Mouse (Mus musculus): ENCODE results near the gene Gm10392. TPM values are rescaled to one million over a fixed set of nuclear protein-coding genes. Genes with fewer than 3 reads are reported as not detected.
A peak's percentile ranks its signal among the peaks of the same experiment; 100 is the strongest.

The Gm10392 gene
- polyA plus RNA-seq, 1 experiment from 2014 or later: 0.07 TPM

GRCm38 (mm10) chr11:77501392-77501791, 17.6 kb downstream of the Gm10392 start:
- Histone ChIP-seq H3K27me3 (ENCODE audit: control insufficient read depth, insufficient read depth, low read length) (no peaks in the 10 kb centered on the region), H3K4me2 (replicated peaks; ENCODE audit: low read depth) (no peak overlapping the region), H3K4me3 (ENCODE audit: low read depth, low read length) (no peak overlapping the region), H3K9ac (ENCODE audit: low read length) (no peak overlapping the region), H3K4me1 (replicated peaks; ENCODE audit: control insufficient read depth, insufficient read depth) (0 out of 2 replicates have a peak, but pooled peaks cover 6% of the 10 kb centered on the region), H3K27ac (replicated peaks) (no peak overlapping the region), H3K9me3 (ENCODE audit: control insufficient read depth, low read length) (no peaks in the 10 kb centered on the region), H3K36me3 (ENCODE audit: control insufficient read depth, insufficient read depth, low read length) (peaks cover 31% of the 10 kb centered on the region)
- peak; percentile 90 for TF ChIP-seq CTCF (IDR thresholded peaks at IDR 0.05; ENCODE audit: low read depth)
- TF ChIP-seq EP300 (optimal IDR thresholded peaks at IDR 0.05): no peak
- ATAC-seq (ENCODE audit: low FRiP score, low TSS enrichment) (no peak), DNase-seq (ENCODE audit: low spot score) (peak; percentile 75)
- WGBS: 22% methylated on average over 5 of the region's 5 CpGs

DNA sequence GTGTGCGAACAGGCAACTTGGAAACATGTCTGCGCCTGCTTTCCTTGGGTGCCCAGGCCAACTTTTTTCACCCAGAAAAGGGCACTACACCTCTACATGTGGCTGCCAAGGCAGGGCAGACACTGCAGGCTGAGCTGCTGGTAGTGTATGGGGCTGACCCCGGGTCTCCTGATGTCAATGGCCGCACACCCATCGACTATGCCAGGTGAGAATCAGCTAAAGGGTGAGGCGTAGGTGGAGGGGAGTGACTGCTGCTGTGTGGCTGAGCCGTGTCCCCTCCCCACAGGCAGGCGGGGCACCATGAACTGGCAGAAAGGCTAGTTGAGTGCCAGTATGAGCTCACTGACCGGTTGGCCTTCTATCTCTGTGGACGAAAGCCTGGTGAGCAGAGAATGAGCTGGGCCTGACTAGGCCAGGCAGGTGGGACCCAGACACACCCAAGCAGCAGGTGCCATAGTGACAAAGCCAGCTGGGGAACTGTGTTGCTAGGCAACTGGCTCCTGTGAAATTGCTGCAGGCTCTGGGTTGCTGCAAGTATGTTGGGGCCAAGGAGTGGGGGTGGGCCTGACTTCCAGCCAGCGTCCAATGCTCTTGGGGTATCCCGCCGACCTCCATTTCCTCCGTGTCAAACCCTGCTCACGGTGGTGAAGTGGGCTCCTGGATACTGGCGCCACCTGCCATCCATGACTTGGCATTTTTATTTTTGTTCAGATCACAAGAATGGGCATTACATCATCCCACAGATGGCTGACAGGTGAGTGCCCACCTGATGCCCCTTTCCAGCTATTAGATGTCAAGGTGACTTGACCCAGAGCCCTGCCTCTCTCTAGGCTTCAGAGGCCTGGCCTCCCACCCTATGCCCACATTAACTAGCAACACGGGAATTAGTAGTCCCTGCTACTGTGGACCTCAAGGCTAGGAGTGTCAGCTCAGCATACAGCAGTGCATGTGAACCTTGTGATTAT, 18.4 kb downstream of the Gm10392 start:
- no peak overlapping the region for H3K27ac ChIP-seq (replicated peaks)
- H3K27me3 ChIP-seq (ENCODE audit: control insufficient read depth, insufficient read depth, low read length): no peaks in the 10 kb centered on the region
- 0 out of 2 replicates have a peak, but pooled peaks cover 6% of the 10 kb centered on the region for H3K4me1 ChIP-seq (replicated peaks; ENCODE audit: control insufficient read depth, insufficient read depth)
- peak; percentile 27; the same call in 1 of the 2 replicates for ATAC-seq (ENCODE audit: low FRiP score, low TSS enrichment)
- H3K9ac ChIP-seq (ENCODE audit: low read length): no peak overlapping the region
- no peaks in the 10 kb centered on the region for H3K9me3 ChIP-seq (ENCODE audit: control insufficient read depth, low read length)
- DNase-seq (ENCODE audit: low spot score): peak; percentile 50
- no peak overlapping the region for H3K4me2 ChIP-seq (replicated peaks; ENCODE audit: low read depth)
- TF ChIP-seq EP300 (optimal IDR thresholded peaks at IDR 0.05) (no peak), CTCF (IDR thresholded peaks at IDR 0.05; ENCODE audit: low read depth) (no peak)
- H3K4me3 ChIP-seq (ENCODE audit: low read depth, low read length): no peak overlapping the region
- 69% methylated on average over 17 of the region's 17 CpGs for WGBS
- peaks cover 26% of the 10 kb centered on the region for H3K36me3 ChIP-seq (ENCODE audit: control insufficient read depth, insufficient read depth, low read length)

- no peaks in the 10 kb centered on the region for H3K27me3 ChIP-seq (ENCODE audit: control insufficient read depth, insufficient read depth, low read length)
- no peak overlapping the region for H3K4me3 ChIP-seq (ENCODE audit: low read depth, low read length)
- ATAC-seq (ENCODE audit: low FRiP score, low TSS enrichment) (no peak), DNase-seq (ENCODE audit: low spot score) (no peak)
- H3K9ac ChIP-seq (ENCODE audit: low read length): no peak overlapping the region
- no peak overlapping the region for H3K27ac ChIP-seq (replicated peaks)
- no peak for TF ChIP-seq CTCF (IDR thresholded peaks at IDR 0.05; ENCODE audit: low read depth)
- TF ChIP-seq EP300 (optimal IDR thresholded peaks at IDR 0.05): no peak
- H3K36me3 ChIP-seq (ENCODE audit: control insufficient read depth, insufficient read depth, low read length): peaks cover 15% of the 10 kb centered on the region
- no peaks in the 10 kb centered on the region for H3K9me3 ChIP-seq (ENCODE audit: control insufficient read depth, low read length)
- peaks cover 10% of the 10 kb centered on the region for H3K4me1 ChIP-seq (replicated peaks; ENCODE audit: control insufficient read depth, insufficient read depth)
- 81% methylated on average over 7 of the region's 7 CpGs for WGBS
- no peak overlapping the region for H3K4me2 ChIP-seq (replicated peaks; ENCODE audit: low read depth)
Observed at GRCm38 (mm10) chr11:77499354-77499753, 19.6 kb downstream of the Gm10392 start.

GRCm38 (mm10) chr11:77498261-77499139, 20.5 kb downstream of the Gm10392 start:
- H3K27me3 ChIP-seq (ENCODE audit: control insufficient read depth, insufficient read depth, low read length): no peaks in the 10 kb centered on the region
- no peak overlapping the region for H3K4me3 ChIP-seq (ENCODE audit: low read depth, low read length)
- no peak for DNase-seq (ENCODE audit: low spot score)
- TF ChIP-seq CTCF (IDR thresholded peaks at IDR 0.05; ENCODE audit: low read depth): no peak
- no peak for TF ChIP-seq EP300 (optimal IDR thresholded peaks at IDR 0.05)
- H3K9ac ChIP-seq (ENCODE audit: low read length): peak overlapping the region; percentile 28; the same call in 1 of the 2 replicates
- H3K36me3 ChIP-seq (ENCODE audit: control insufficient read depth, insufficient read depth, low read length): peaks cover 12% of the 10 kb centered on the region
- no peak overlapping the region for H3K4me2 ChIP-seq (replicated peaks; ENCODE audit: low read depth)
- peaks cover 12% of the 10 kb centered on the region for H3K4me1 ChIP-seq (replicated peaks; ENCODE audit: control insufficient read depth, insufficient read depth)
- no peak for ATAC-seq (ENCODE audit: low FRiP score, low TSS enrichment)
- H3K27ac ChIP-seq (replicated peaks): peak overlapping the region; percentile 81
- 78% methylated on average over 12 of the region's 12 CpGs for WGBS
- H3K9me3 ChIP-seq (ENCODE audit: control insufficient read depth, low read length): no peaks in the 10 kb centered on the region

DNA sequence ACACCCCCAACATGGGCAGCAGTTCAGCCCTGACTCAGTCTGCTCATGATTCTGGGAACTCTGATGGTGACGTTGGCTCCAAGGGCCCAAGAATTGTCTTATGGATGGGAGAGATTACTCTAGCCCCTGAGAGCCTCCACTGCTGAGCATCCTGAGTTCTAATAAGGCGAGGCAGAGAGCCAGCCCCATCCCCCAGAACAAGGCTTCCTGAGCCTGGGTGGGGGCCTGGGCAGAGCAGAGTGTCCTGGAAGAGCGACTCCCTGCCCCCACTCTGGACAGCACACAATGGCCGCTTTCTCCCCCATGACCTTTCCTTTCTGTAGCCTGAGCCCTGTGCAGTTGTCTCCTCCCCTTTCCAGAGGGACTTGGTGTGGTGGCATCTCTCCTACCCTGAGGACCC, 21.1 kb downstream of the Gm10392 start:
- Histone ChIP-seq H3K4me1 (replicated peaks; ENCODE audit: control insufficient read depth, insufficient read depth) (peaks cover 12% of the 10 kb centered on the region), H3K27ac (replicated peaks) (peak overlapping the region; percentile 81), H3K36me3 (ENCODE audit: control insufficient read depth, insufficient read depth, low read length) (peaks cover 6% of the 10 kb centered on the region), H3K9ac (ENCODE audit: low read length) (peak overlapping the region; percentile 28; the same call in 1 of the 2 replicates), H3K4me2 (replicated peaks; ENCODE audit: low read depth) (no peak overlapping the region), H3K4me3 (ENCODE audit: low read depth, low read length) (no peak overlapping the region), H3K9me3 (ENCODE audit: control insufficient read depth, low read length) (no peaks in the 10 kb centered on the region), H3K27me3 (ENCODE audit: control insufficient read depth, insufficient read depth, low read length) (no peaks in the 10 kb centered on the region)
- TF ChIP-seq EP300 (optimal IDR thresholded peaks at IDR 0.05) (no peak), CTCF (IDR thresholded peaks at IDR 0.05; ENCODE audit: low read depth) (no peak)
- 64% methylated on average over 4 of the region's 4 CpGs for WGBS
- ATAC-seq (ENCODE audit: low FRiP score, low TSS enrichment): no peak; the same call in 1 of the 2 replicates
- no peak for DNase-seq (ENCODE audit: low spot score)

All from stomach, postnatal 0 days (tissue).